Mouse (Mus musculus) testis, adult 2 months (tissue): Measurements from ENCODE around the gene Mrtfa.

Source experiments
- CTCF ChIP-seq: fragments of 200-500 bp; IDR thresholded peaks from 2 replicates; pipeline ENCODE4 v1.5.1; 2012; ENCODE audit warnings: low read depth, mild to moderate bottlenecking, inconsistent platforms, low read length, moderate library complexity; ENCODE audit not compliant: control insufficient read depth, insufficient read depth, insufficient replicate concordance
- POLR2A ChIP-seq: fragments of 200-500 bp; IDR thresholded peaks from 2 replicates; pipeline ENCODE4 v1.6.1; 2012; ENCODE audit warnings: low read depth, mild to moderate bottlenecking, inconsistent platforms, low read length, moderate library complexity; ENCODE audit not compliant: control insufficient read depth

GRCm38 (mm10) chr15:81133781-81134180, 56.8 kb downstream of the Mrtfa start:
- TF ChIP-seq CTCF, result no peak
- no peak for TF ChIP-seq POLR2A
